Comparison of ENCODE assay signal across 8 mouse cellular contexts in the genomic region with DNA sequence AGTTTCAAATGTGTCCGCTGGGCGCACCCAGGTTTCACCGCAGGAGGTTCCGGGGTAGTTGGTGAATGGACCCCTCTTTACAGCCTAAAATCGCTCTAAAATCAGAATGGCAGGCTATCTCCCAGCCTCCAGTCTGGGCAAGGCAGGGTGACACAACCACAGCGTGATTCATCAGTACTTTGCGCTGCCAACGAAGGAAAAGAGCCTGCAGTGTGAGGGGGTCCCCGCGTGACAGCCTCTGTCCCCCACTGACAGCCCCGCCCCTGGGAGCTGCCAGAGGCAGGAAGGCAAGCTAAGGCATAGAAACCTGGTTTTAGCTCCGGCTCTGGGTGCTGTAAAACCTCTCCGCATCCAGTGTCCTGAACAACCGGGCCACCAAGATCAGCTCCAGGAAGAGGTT. TPM values are rescaled to one million over a fixed set of nuclear protein-coding genes. Genes with fewer than 3 reads are reported as not detected.
A peak's percentile ranks its signal among the peaks of the same experiment; 100 is the strongest.
DNase-seq lines count a peak whose midpoint lies in the region; ATAC-seq and TF ChIP-seq lines count a peak whose summit lies in the region.

No protein-coding gene starts in this region.

- 9% methylated on average over 14 of the region's 14 CpGs for WGBS in hindbrain, embryonic 10.5 days
- 8% methylated on average over 14 of the region's 14 CpGs for WGBS in lung, embryonic 16.5 days
- WGBS in olfactory bulb, adult 2 months = 9% methylated on average over 14 of the region's 14 CpGs

- peak; percentile 27 to 36 for DNase-seq in kidney, postnatal 4 days
- DNase-seq in kidney, adult 18-20 months = no peak
- DNase-seq in hindbrain, embryonic 10.5 days (ENCODE audit: low spot score) = no peak
- DNase-seq in cerebellum, adult 9-11 months = no peak
- DNase-seq in cerebellum, postnatal 14 days = no peak

- peak overlapping the region; percentile 66 for H3K9ac ChIP-seq in lung, embryonic 16.5 days (ENCODE audit: low read length)

- no peak for TF ChIP-seq CTCF in olfactory bulb, adult 2 months (IDR thresholded peaks at IDR 0.05; ENCODE audit: insufficient read depth, low read depth, low read length)

- peaks cover 23% of the 10 kb centered on the region for H3K4me1 ChIP-seq in brown adipose tissue, adult 24 weeks (ENCODE audit: control insufficient read depth, insufficient read depth, insufficient read length, low read length)
- H3K4me1 ChIP-seq in hindbrain, embryonic 10.5 days (replicated peaks) = peaks cover 60% of the 10 kb centered on the region
- peaks cover 18% of the 10 kb centered on the region for H3K4me1 ChIP-seq in lung, embryonic 16.5 days (replicated peaks; ENCODE audit: control insufficient read depth, insufficient read depth, low read length)
- peaks cover 18% of the 10 kb centered on the region for H3K4me1 ChIP-seq in olfactory bulb, adult 2 months (ENCODE audit: control insufficient read depth, insufficient read depth, low read length)

- peak overlapping the region; percentile 90 for H3K27ac ChIP-seq in brown adipose tissue, adult 24 weeks (replicated peaks; ENCODE audit: low read depth, low read length)
- peak overlapping the region; percentile 67 for H3K27ac ChIP-seq in hindbrain, embryonic 10.5 days
- no peak overlapping the region for H3K27ac ChIP-seq in lung, embryonic 16.5 days (ENCODE audit: low read length)
- 0 out of 2 replicates have a peak overlapping the region, but pooled peaks have one; percentile 29 for H3K27ac ChIP-seq in olfactory bulb, adult 2 months (ENCODE audit: insufficient read depth, low read depth, low read length)

- peak overlapping the region; percentile 64 for H3K4me3 ChIP-seq in brown adipose tissue, adult 24 weeks (ENCODE audit: insufficient read depth, low read depth, low read length)
- H3K4me3 ChIP-seq in hindbrain, embryonic 10.5 days = peak overlapping the region; percentile 60
- peak overlapping the region; percentile 60 for H3K4me3 ChIP-seq in lung, embryonic 16.5 days (ENCODE audit: low read length)
- H3K4me3 ChIP-seq in olfactory bulb, adult 2 months (ENCODE audit: insufficient read depth, low read depth, low read length) = peak overlapping the region; percentile 63

- H3K36me3 ChIP-seq in hindbrain, embryonic 10.5 days = no peaks in the 10 kb centered on the region
- no peaks in the 10 kb centered on the region for H3K36me3 ChIP-seq in lung, embryonic 16.5 days (ENCODE audit: control insufficient read depth, insufficient read depth, low read length)

- peak overlapping the region; percentile 100 for H3K4me2 ChIP-seq in lung, embryonic 16.5 days (ENCODE audit: low read depth, low read length)

- no peak for TF ChIP-seq POLR2A in olfactory bulb, adult 2 months (IDR thresholded peaks at IDR 0.05; ENCODE audit: insufficient read depth, low read depth, low read length)

- no peak for ATAC-seq in lung, embryonic 16.5 days (ENCODE audit: low read depth)

- no peaks in the 10 kb centered on the region for H3K9me3 ChIP-seq in hindbrain, embryonic 10.5 days
- no peaks in the 10 kb centered on the region for H3K9me3 ChIP-seq in lung, embryonic 16.5 days (ENCODE audit: control insufficient read depth, low read length)

- peaks cover 83% of the 10 kb centered on the region for H3K27me3 ChIP-seq in hindbrain, embryonic 10.5 days (ENCODE audit: insufficient read depth, poor library complexity, severe bottlenecking)
- peaks cover 22% of the 10 kb centered on the region for H3K27me3 ChIP-seq in lung, embryonic 16.5 days (ENCODE audit: control insufficient read depth, insufficient read depth, low read depth, low read length)

RNA-seq across cellular contexts. Expression of a gene that starts 56.9 kb away (rescaled TPM):
- polyA plus RNA-seq in brown adipose tissue, adult 24 weeks (2012; ENCODE audit: insufficient read depth, insufficient read length, missing spikeins) = 1.3 and 3.3 TPM in 2 replicates
- polyA plus RNA-seq in hindbrain, embryonic 10.5 days (2016; fragmentation: Nextera tagmentation; extraction: Ambion mirVana) = 1.0 and 1.2 TPM in 2 replicates
- polyA plus RNA-seq in lung, embryonic 16.5 days (2015; fragmentation: Nextera tagmentation; extraction: Ambion mirVana) = 2.1 and 2.8 TPM in 2 replicates
- 189 TPM in 1 of 2 replicates, not detected in the other for polyA plus RNA-seq in olfactory bulb, adult 2 months (2012; ENCODE audit: insufficient read depth, insufficient read length, low replicate concordance, missing spikeins)

Comparison
In these comparisons a context has a peak if more than half of its experiments do, and no peak if none do; other contexts are left out.
1. DNase-seq: peak in kidney, postnatal 4 days (2 of 2); none in kidney, adult 18-20 months (single experiment), hindbrain, embryonic 10.5 days (single experiment), cerebellum, adult 9-11 months (single experiment) and cerebellum, postnatal 14 days (0 of 2).
2. RNA of a gene that starts 56.9 kb away (polyA plus RNA-seq): 189 TPM in olfactory bulb, adult 2 months; 1.3 to 3.3 TPM in brown adipose tissue, adult 24 weeks, 2.1 to 2.8 TPM in lung, embryonic 16.5 days and 1.0 to 1.2 TPM in hindbrain, embryonic 10.5 days; every median in the first group is over 10 times any median in the second.
3. Peak in every context shown above with its lines, with median percentiles within 50 percentile points of each other: H3K4me3 ChIP-seq.